Mouse (Mus musculus): ENCODE results near the gene Zfyve9.

Zfyve9 gene

DNA sequence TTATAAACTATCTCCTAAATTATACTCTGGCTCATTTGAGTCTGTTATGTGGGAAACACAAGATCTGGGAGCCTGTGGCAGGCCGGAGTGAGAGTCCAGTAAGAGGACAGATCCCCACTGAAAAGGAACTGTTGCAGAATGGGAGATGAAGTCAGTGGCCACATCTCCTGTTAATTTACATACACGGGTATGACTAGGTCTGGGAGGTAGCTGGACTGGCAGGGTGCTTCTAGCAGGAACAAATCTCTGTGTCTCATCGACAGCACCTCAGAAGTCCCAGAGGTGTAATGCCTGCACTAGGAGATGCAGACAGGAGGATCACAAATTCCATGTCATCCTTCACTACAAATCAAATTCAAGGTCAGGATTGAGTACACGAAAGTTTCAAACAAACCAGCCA lies 162.0 kb downstream of the Zfyve9 start:
- CTCF ChIA-PET = no interaction called here

DNA sequence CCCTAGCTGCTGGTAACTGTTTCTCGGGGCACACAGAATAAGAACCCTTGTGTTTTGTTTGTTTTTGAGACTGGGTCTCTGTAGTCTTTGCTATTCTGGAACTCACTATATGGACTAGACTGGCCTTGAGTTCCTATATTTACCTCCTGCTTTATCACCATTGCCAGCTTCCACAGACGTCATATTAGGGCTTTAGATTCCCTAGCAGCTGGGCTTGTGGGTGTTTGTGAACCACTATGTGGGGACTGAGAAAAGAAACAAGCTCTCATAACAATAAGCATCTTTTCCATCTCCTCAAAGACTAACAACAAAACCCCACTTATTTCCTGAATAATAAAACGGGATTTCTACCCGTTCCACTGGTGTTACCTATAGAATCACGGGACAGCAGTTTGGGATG lies 169.7 kb downstream of the Zfyve9 start:
- CTCF ChIA-PET = no interaction called here

DNA sequence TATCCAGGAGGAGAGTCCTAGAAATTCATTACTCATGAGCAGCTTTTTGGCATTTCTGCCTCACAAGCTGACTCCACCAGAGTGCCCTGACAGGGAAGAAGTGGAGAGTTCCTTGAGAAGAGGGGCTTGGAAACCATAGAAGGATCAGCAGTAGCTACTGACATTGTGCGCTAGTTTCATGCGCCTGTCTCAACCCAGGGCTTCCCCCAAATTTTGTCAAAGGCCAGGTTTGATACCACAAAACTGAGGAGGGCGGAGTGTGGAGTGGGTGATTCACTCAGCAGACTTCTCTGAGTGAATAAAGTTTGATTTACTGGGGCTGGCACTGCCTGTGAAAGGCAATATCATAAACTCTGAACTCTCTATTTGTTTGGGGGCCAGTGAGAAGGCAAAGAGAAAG lies 171.9 kb downstream of the Zfyve9 start:
- CTCF ChIA-PET = no interaction called here

DNA sequence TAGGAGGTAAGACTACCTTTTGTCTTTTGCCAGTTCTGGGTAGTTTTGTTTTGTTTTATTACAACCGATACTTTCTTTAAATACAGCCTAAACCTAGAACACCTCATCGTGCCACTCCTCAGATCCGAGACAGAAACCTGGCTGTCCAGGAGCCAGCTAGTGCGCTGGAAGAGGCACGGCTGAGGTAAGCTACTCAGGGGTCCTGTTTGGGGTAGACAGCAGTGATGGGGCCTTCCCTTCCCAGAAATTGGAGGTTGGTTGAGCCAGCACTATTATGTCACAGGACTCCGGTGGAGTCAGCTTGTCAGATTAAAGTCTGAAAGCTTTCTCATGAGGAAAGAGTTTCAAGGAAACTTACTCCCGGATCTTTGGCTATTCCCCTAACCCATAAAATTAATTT lies 178.7 kb downstream of the Zfyve9 start:
- CTCF ChIA-PET = no interaction called here

DNA sequence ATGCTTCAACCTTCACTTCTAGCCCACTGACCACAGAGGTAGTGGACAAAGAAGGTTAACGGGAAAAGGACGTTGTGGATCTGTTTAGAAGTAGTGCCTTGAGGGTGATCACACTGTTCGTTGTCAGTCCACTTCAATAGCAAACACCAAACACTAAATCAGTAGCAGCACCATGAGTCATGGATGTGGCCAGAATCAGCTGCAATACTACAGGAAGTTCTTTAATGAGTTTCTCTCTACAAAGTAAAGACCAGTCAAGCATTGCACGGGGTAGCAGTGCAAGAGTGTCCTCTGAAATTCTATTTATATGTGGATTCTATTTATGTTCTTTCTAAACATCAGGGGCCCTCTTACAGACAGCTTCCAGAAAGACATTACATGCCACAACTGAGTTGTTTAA lies 182.3 kb downstream of the Zfyve9 start:
- CTCF ChIA-PET = no interaction called here

DNA sequence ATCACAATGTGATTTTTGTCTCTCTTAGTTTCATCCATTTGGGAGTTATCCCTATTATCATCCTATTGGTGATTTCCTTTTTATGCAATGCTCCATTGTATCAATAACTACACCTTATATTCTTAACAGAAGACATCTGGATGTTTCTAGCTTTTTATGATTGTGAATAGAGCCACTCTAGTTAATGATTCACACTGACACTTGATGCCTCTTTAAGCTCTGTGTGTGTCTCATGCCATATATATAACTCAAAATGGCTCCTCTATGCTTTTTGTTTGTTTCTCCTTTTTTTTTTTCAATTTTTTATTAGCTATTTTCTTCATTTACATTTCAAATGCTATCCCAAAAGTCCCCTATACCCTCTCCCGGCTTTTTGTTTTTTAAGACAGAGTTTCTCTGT lies 184.8 kb downstream of the Zfyve9 start:
- CTCF ChIA-PET = no interaction called here

DNA sequence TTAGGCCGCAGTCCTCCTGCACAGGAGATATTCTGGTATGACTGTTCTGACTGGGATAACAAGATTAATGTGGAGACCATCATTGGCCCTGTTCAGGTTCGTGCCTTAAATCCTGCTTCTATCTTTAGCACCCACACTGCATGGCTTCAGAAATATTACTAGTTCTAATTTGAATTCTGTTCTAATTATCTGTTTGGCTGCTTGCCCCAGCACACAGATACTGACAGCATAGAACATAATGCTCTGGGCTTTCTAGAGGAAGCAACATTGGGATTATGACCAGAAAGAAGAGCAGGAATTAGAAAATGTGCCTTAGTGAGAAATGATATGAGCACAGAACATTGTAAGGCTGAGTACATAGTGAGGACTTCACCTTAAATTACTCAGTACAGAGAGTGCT lies 187.2 kb downstream of the Zfyve9 start:
- CTCF ChIA-PET = no interaction called here

All from spleen, embryonic (tissue).